In the genomic region with DNA sequence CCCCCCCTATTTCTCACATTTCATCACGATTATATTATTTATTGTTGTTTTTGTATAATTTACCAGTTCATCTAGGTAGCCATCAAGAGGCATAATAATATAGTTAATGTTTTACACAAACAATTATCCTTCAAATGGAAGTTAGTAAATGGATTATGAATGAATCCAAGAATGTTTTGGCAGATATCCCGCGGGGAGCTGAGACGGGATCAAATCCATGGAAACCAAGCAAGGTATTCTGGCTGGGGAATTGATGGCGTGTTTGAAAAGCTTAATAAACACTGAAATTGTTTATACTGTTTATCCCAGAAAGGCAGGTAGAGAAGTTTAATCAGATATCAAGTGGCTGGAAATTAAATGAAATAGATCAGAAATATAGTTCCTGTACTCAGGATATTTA, we compare ENCODE assay signal across 20 mouse cellular contexts.
"Had no signal": no experiment of that assay in that cellular context is flagged by ENCODE, and none has a peak within 500 bp of the region (broad histone marks: within the 10 kb centered on the region; RNA-seq: fewer than 3 reads in every experiment).

No protein-coding gene starts in this region.

- H3K27me3 ChIP-seq: hindbrain, embryonic 15.5 days had no signal

- H3K36me3 ChIP-seq: heart, embryonic 10.5 days; heart, embryonic 12.5 days; hindbrain, embryonic 13.5 days; hindbrain, embryonic 15.5 days; limb, embryonic 13.5 days; limb, embryonic 15.5 days; liver, embryonic 12.5 days had no signal

- H3K4me3 ChIP-seq: heart, embryonic 10.5 days; heart, embryonic 12.5 days; hindbrain, embryonic 13.5 days; hindbrain, embryonic 15.5 days; limb, embryonic 13.5 days; limb, embryonic 15.5 days; liver, embryonic 12.5 days had no signal

- H3K9me3 ChIP-seq: heart, embryonic 10.5 days; heart, embryonic 12.5 days; hindbrain, embryonic 13.5 days; hindbrain, embryonic 15.5 days; limb, embryonic 13.5 days; limb, embryonic 15.5 days; liver, embryonic 12.5 days had no signal

- H3K4me2 ChIP-seq: heart, embryonic 12.5 days; hindbrain, embryonic 13.5 days; hindbrain, embryonic 15.5 days; limb, embryonic 13.5 days; limb, embryonic 15.5 days; liver, embryonic 12.5 days had no signal

- ATAC-seq: hindbrain, postnatal 0 days; intestine, embryonic 16.5 days; liver, embryonic 12.5 days had no signal

- H3K4me1 ChIP-seq: heart, embryonic 10.5 days; heart, embryonic 12.5 days; limb, embryonic 15.5 days; liver, embryonic 12.5 days had no signal

- H3K27ac ChIP-seq: heart, embryonic 10.5 days; hindbrain, embryonic 13.5 days; hindbrain, embryonic 15.5 days; hindbrain, postnatal 0 days; kidney, postnatal 0 days; limb, embryonic 13.5 days; limb, embryonic 15.5 days; liver, embryonic 12.5 days; liver, embryonic 14.5 days had no signal

- H3K9ac ChIP-seq: heart, embryonic 12.5 days; hindbrain, embryonic 13.5 days; hindbrain, embryonic 15.5 days; limb, embryonic 13.5 days; limb, embryonic 15.5 days; liver, embryonic 12.5 days; liver, embryonic 14.5 days had no signal

- DNase-seq: gastrocnemius, postnatal 14 days; gastrocnemius, postnatal 36 days; heart, adult 18-20 months; heart, postnatal 10 days; kidney, adult 11 months; kidney, postnatal 14 days; layer of hippocampus, adult 9-11 months; layer of hippocampus, postnatal 36 days; left cerebral cortex, postnatal 4 days had no signal
